Mouse (Mus musculus): ENCODE measurements at regions not wholly inside any gene's neighbourhood (a gene's known extent, or its start where the extent isn't known, plus 50 kb on each side); places are given as distances from the start of the nearest gene placed in this dataset.

DNA sequence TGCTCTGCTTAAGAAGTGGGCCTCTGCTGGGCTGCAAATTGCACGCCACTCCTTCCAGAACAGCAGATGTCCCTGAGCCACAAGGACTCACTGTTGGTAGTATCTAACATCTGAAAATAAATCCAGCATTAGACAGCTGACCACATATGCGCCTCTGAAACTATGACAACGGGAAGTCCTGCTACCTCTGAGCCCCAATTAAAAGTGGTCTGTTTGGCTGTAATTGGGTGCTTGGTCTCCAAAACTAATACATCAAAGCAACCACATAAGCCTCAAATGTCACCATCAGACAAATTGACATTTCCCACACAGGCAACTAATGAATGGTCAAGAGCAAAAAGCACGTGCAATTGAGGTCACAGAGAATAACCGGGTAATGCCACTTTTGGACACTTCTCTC lies 201.9 kb downstream of the Utp18 start:
- Histone ChIP-seq H3K4me1 (ENCODE audit: control insufficient read depth in 2 of 2, insufficient read depth in 2 of 2, low read length in 2 of 2) (no peaks in the 10 kb centered on the region), H3K4me2 (ENCODE audit: low read length) (no peak overlapping the region), H3K27me3 (ENCODE audit: control insufficient read depth, insufficient read depth, low read length) (no peaks in the 10 kb centered on the region), H3K9ac (ENCODE audit: low read length) (no peak overlapping the region), H3K27ac (replicated peaks in 1 of 2; ENCODE audit: control insufficient read depth in 1 of 2, insufficient read depth in 1 of 2, low read depth in 2 of 2, low read length in 2 of 2) (no peak overlapping the region), H3K9me3 (ENCODE audit: control insufficient read depth, low read length) (no peaks in the 10 kb centered on the region), H3K4me3 (ENCODE audit: control insufficient read depth in 1 of 2, insufficient read depth in 1 of 2, low read depth in 1 of 2, low read length in 2 of 2) (no peak overlapping the region), H3K36me3 (ENCODE audit: control insufficient read depth, insufficient read depth, low read length) (no peaks in the 10 kb centered on the region)
- 77% methylated on average over 5 of the region's 5 CpGs for WGBS
- ATAC-seq (ENCODE audit: insufficient number of reproducible peaks, insufficient read depth, low FRiP score, low read depth): no peak

DNA sequence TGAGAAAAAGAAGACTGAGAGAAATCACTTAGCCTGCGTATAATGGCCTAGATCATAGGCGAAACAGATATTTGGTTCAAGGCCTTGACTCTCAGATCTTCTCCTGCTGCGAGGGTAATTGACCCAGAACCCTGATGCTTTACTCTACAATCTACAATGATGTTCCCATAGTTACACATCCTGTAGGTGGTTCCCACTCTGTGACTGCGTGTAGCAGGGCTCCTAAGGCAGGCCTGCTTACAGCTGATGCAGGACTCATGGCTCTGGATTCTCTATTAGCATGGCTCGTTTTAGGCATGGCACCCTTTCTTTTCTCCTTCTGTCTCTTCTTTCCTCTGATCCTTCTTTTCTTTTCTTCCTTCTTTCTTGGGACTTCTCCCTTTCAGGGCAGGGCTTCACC lies 209.3 kb downstream of the Utp18 start:
- no peak for ATAC-seq (ENCODE audit: insufficient number of reproducible peaks, insufficient read depth, low FRiP score, low read depth)
- H3K27ac ChIP-seq (replicated peaks in 1 of 2; ENCODE audit: control insufficient read depth in 1 of 2, insufficient read depth in 1 of 2, low read depth in 2 of 2, low read length in 2 of 2): no peak overlapping the region

DNA sequence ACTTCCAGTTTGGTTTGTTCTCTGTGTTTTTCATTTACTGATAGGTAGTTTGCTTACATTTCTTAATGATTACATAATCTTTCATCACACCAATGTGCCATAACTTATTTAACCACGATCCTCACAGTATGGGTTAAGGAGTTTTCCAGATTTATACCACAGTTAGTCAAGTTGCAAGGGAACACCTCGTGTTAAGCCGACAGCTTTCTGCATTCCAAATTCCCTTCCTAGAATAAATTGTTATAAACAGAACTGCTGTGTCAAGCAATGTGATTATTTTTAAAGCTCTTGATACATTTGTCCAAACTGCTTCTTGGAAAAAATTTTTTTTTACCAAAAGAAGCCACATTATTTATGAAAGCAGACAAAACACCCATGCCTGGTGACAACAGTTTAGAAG lies 213.5 kb downstream of the Utp18 start:
- H3K27ac ChIP-seq (replicated peaks in 1 of 2; ENCODE audit: control insufficient read depth in 1 of 2, insufficient read depth in 1 of 2, low read depth in 2 of 2, low read length in 2 of 2): no peak overlapping the region
- H3K27me3 ChIP-seq (ENCODE audit: control insufficient read depth, insufficient read depth, low read length): no peaks in the 10 kb centered on the region
- no peak for ATAC-seq (ENCODE audit: insufficient number of reproducible peaks, insufficient read depth, low FRiP score, low read depth)
- H3K36me3 ChIP-seq (ENCODE audit: control insufficient read depth, insufficient read depth, low read length): no peaks in the 10 kb centered on the region
- no peaks in the 10 kb centered on the region; a peak in 1 of 4 replicates for H3K4me1 ChIP-seq (ENCODE audit: control insufficient read depth in 2 of 2, insufficient read depth in 2 of 2, low read length in 2 of 2)
- H3K4me2 ChIP-seq (ENCODE audit: low read length): no peak overlapping the region
- H3K9ac ChIP-seq (ENCODE audit: low read length): no peak overlapping the region
- WGBS: 50% methylated on average over 3 of the region's 3 CpGs
- H3K9me3 ChIP-seq (ENCODE audit: control insufficient read depth, low read length): no peaks in the 10 kb centered on the region
- H3K4me3 ChIP-seq (ENCODE audit: control insufficient read depth in 1 of 2, insufficient read depth in 1 of 2, low read depth in 1 of 2, low read length in 2 of 2): no peak overlapping the region

More for the DNA sequence above, 209.3 kb downstream of the Utp18 start:
- Histone ChIP-seq H3K4me1 (ENCODE audit: control insufficient read depth in 2 of 2, insufficient read depth in 2 of 2, low read length in 2 of 2) (no peaks in the 10 kb centered on the region; a peak in 1 of 4 replicates), H3K9ac (ENCODE audit: low read length) (no peak overlapping the region), H3K36me3 (ENCODE audit: control insufficient read depth, insufficient read depth, low read length) (no peaks in the 10 kb centered on the region), H3K27me3 (ENCODE audit: control insufficient read depth, insufficient read depth, low read length) (no peaks in the 10 kb centered on the region), H3K4me2 (ENCODE audit: low read length) (no peak overlapping the region), H3K9me3 (ENCODE audit: control insufficient read depth, low read length) (no peaks in the 10 kb centered on the region), H3K4me3 (ENCODE audit: control insufficient read depth in 1 of 2, insufficient read depth in 1 of 2, low read depth in 1 of 2, low read length in 2 of 2) (no peak overlapping the region)
- 81% methylated on average over 5 of the region's 5 CpGs for WGBS

DNA sequence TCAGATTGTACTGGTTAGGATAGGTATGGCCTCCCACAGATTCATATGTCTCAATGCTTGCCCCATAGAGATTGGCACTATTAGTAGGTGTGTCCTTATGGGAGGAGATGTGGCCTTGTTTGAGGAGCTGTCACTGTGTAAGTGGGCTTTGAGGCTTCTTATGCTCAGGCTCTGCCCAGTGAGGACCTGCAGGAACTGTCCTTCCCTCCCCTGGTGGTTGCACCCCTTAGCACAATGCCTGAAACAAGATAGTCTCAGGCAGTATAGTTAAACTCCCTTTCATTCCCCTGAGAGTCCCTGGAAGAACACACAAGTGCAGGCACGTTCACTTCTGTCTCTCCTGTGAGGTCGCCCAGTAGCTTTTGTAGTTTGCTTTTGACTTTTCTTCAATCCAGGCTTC lies 223.9 kb downstream of the Utp18 start:
- 57% methylated on average over 2 of the region's 2 CpGs for whole genome bisulfite sequencing
- no peak overlapping the region for H3K4me3 ChIP-seq (ENCODE audit: control insufficient read depth in 1 of 2, insufficient read depth in 1 of 2, low read depth in 1 of 2, low read length in 2 of 2)
- no peaks in the 10 kb centered on the region for H3K4me1 ChIP-seq (ENCODE audit: control insufficient read depth in 2 of 2, insufficient read depth in 2 of 2, low read length in 2 of 2)
- H3K9me3 ChIP-seq (ENCODE audit: control insufficient read depth, low read length): no peaks in the 10 kb centered on the region
- no peak overlapping the region for H3K27ac ChIP-seq (replicated peaks in 1 of 2; ENCODE audit: control insufficient read depth in 1 of 2, insufficient read depth in 1 of 2, low read depth in 2 of 2, low read length in 2 of 2)
- H3K4me2 ChIP-seq (ENCODE audit: low read length): no peak overlapping the region
- no peak overlapping the region for H3K9ac ChIP-seq (ENCODE audit: low read length)
- no peaks in the 10 kb centered on the region for H3K36me3 ChIP-seq (ENCODE audit: control insufficient read depth, insufficient read depth, low read length)
- no peaks in the 10 kb centered on the region for H3K27me3 ChIP-seq (ENCODE audit: control insufficient read depth, insufficient read depth, low read length)
- ATAC-seq (ENCODE audit: insufficient number of reproducible peaks, insufficient read depth, low FRiP score, low read depth): no peak

DNA sequence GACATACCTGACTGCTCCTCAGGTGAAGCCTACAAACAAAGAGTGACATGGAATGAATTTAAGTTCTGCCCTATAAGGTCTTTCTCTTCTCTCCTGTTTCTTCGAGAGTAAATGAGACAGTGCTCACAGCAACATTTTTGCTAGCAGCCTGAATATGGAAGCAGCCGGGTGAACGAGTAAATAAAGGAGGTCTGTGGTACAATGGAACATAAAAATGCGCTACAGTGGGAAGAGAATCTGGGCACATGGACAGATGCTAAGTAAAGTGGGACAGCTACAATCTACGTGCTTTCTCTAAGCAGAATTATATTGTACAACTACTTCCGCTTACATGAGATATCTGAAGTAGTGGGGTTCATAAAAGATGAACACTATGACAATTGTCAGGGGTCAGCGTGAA lies 225.2 kb downstream of the Utp18 start:
- no peak overlapping the region for H3K4me3 ChIP-seq (ENCODE audit: control insufficient read depth in 1 of 2, insufficient read depth in 1 of 2, low read depth in 1 of 2, low read length in 2 of 2)
- no peak overlapping the region for H3K27ac ChIP-seq (replicated peaks in 1 of 2; ENCODE audit: control insufficient read depth in 1 of 2, insufficient read depth in 1 of 2, low read depth in 2 of 2, low read length in 2 of 2)
- no peak overlapping the region for H3K4me2 ChIP-seq (ENCODE audit: low read length)
- H3K9me3 ChIP-seq (ENCODE audit: control insufficient read depth, low read length): no peaks in the 10 kb centered on the region
- H3K36me3 ChIP-seq (ENCODE audit: control insufficient read depth, insufficient read depth, low read length): no peaks in the 10 kb centered on the region
- no peaks in the 10 kb centered on the region for H3K4me1 ChIP-seq (ENCODE audit: control insufficient read depth in 2 of 2, insufficient read depth in 2 of 2, low read length in 2 of 2)
- no peaks in the 10 kb centered on the region for H3K27me3 ChIP-seq (ENCODE audit: control insufficient read depth, insufficient read depth, low read length)
- ATAC-seq (ENCODE audit: insufficient number of reproducible peaks, insufficient read depth, low FRiP score, low read depth): no peak
- no peak overlapping the region for H3K9ac ChIP-seq (ENCODE audit: low read length)
- 89% methylated on average over 7 of the region's 7 CpGs for WGBS

DNA sequence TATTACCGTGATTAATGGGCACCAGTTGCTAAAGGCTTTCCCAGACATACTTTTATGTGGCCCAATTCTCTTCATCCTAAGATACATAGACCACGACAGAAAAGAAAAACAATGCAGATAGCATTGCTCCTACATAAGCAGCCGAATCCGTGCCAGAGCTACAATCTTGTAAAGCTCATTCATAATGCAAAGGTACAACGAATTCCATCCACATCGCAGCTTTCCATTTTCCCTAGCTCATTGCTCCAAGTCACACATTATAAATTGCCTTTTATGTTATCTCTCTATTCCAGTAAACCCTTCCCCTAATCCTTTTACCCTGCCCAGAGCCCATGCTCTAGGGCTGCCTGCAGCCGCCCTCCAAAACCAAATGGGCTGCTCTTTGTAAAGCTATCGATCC lies 226.8 kb downstream of the Utp18 start:
- Histone ChIP-seq H3K27ac (replicated peaks in 1 of 2; ENCODE audit: control insufficient read depth in 1 of 2, insufficient read depth in 1 of 2, low read depth in 2 of 2, low read length in 2 of 2) (no peak overlapping the region), H3K4me2 (ENCODE audit: low read length) (no peak overlapping the region), H3K4me1 (ENCODE audit: control insufficient read depth in 2 of 2, insufficient read depth in 2 of 2, low read length in 2 of 2) (no peaks in the 10 kb centered on the region), H3K9me3 (ENCODE audit: control insufficient read depth, low read length) (no peaks in the 10 kb centered on the region), H3K4me3 (ENCODE audit: control insufficient read depth in 1 of 2, insufficient read depth in 1 of 2, low read depth in 1 of 2, low read length in 2 of 2) (no peak overlapping the region), H3K36me3 (ENCODE audit: control insufficient read depth, insufficient read depth, low read length) (no peaks in the 10 kb centered on the region), H3K27me3 (ENCODE audit: control insufficient read depth, insufficient read depth, low read length) (no peaks in the 10 kb centered on the region), H3K9ac (ENCODE audit: low read length) (no peak overlapping the region)
- WGBS: 82% methylated on average over 8 of the region's 8 CpGs
- no peak for ATAC-seq (ENCODE audit: insufficient number of reproducible peaks, insufficient read depth, low FRiP score, low read depth)

DNA sequence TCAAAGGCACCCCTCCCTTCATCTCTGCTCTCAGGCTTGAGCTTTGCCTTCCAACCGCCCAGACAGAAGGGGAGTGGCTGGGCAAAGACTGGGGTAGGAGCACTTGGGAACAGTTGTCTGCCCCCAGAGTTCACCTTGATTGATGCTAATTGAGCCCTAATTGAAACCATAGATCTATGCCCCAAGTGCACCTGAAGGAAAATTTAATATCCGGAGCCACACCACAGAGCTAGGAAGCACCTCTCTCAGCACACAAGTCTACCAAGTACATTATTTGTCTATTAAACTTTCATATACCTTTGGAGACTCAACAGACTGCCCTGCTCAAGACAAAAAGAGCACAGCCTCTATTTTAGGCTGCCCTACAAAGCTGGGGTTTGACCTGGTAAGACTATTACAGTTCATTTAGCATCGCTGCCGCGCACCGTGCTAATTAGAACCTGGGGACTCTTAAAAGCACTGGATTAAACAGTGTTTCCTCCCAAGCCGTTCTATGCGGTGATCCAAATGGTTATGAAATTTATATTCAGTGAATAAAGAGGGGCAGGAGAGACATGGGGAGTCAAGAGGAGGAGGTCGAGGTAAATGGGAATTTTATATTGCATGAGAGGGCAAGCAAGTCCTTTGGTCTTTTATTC lies 229.8 kb downstream of the Utp18 start:
- no peak for ATAC-seq (ENCODE audit: insufficient number of reproducible peaks, insufficient read depth, low FRiP score, low read depth)
- Histone ChIP-seq H3K4me1 (ENCODE audit: control insufficient read depth in 2 of 2, insufficient read depth in 2 of 2, low read length in 2 of 2) (no peaks in the 10 kb centered on the region), H3K36me3 (ENCODE audit: control insufficient read depth, insufficient read depth, low read length) (no peaks in the 10 kb centered on the region), H3K9ac (ENCODE audit: low read length) (no peak overlapping the region), H3K4me3 (ENCODE audit: control insufficient read depth in 1 of 2, insufficient read depth in 1 of 2, low read depth in 1 of 2, low read length in 2 of 2) (no peak overlapping the region), H3K9me3 (ENCODE audit: control insufficient read depth, low read length) (no peaks in the 10 kb centered on the region), H3K4me2 (ENCODE audit: low read length) (no peak overlapping the region), H3K27ac (replicated peaks in 1 of 2; ENCODE audit: control insufficient read depth in 1 of 2, insufficient read depth in 1 of 2, low read depth in 2 of 2, low read length in 2 of 2) (no peak overlapping the region), H3K27me3 (ENCODE audit: control insufficient read depth, insufficient read depth, low read length) (no peaks in the 10 kb centered on the region)
- WGBS: 91% methylated on average over 9 of the region's 9 CpGs

DNA sequence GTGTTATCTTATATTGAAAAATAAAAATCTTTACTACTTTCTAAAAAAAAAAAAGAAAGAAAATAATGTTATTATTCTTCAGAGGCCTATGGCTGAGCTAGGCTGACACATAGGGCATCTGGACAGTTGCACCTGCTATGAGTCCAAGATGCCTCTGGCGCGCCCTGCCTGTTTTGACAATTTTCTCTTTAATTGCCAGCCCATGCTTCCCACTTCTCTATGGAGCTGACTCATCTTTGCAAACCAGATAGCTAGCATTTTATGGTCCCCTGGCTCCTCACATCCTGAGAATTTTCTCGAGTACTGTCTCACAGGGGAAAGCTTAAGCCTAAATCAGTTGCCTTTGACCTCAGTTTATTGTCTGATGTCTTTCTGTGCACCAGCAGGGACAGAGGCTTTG lies 232.2 kb downstream of the Utp18 start:
- Histone ChIP-seq H3K4me1 (ENCODE audit: control insufficient read depth in 2 of 2, insufficient read depth in 2 of 2, low read length in 2 of 2) (no peaks in the 10 kb centered on the region), H3K36me3 (ENCODE audit: control insufficient read depth, insufficient read depth, low read length) (no peaks in the 10 kb centered on the region), H3K27me3 (ENCODE audit: control insufficient read depth, insufficient read depth, low read length) (no peaks in the 10 kb centered on the region), H3K9ac (ENCODE audit: low read length) (no peak overlapping the region), H3K4me3 (ENCODE audit: control insufficient read depth in 1 of 2, insufficient read depth in 1 of 2, low read depth in 1 of 2, low read length in 2 of 2) (no peak overlapping the region), H3K4me2 (ENCODE audit: low read length) (no peak overlapping the region), H3K27ac (replicated peaks in 1 of 2; ENCODE audit: control insufficient read depth in 1 of 2, insufficient read depth in 1 of 2, low read depth in 2 of 2, low read length in 2 of 2) (no peak overlapping the region), H3K9me3 (ENCODE audit: control insufficient read depth, low read length) (no peaks in the 10 kb centered on the region)
- no peak for ATAC-seq (ENCODE audit: insufficient number of reproducible peaks, insufficient read depth, low FRiP score, low read depth)
- 82% methylated on average over 3 of the region's 3 CpGs for WGBS

All from heart, embryonic 14.5 days (tissue).